Mouse (Mus musculus) cortical plate, adult 2 months (tissue): ENCODE results near the gene Fam120b.

Experiments
- CTCF ChIP-seq: fragments of 200-500 bp; IDR thresholded peaks from 2 replicates; pipeline ENCODE4 v1.5.1; 2011; ENCODE audit warnings: mild to moderate bottlenecking, control low read depth, low read length; ENCODE audit not compliant: insufficient read depth; ENCODE audit errors: extremely low read depth
- POLR2A ChIP-seq: fragments of 200-500 bp; IDR thresholded peaks from 2 replicates; pipeline ENCODE4 v1.6.1; 2011; ENCODE audit warnings: mild to moderate bottlenecking, low read length, control low read depth; ENCODE audit not compliant: insufficient read depth; ENCODE audit errors: extremely low read depth

DNA sequence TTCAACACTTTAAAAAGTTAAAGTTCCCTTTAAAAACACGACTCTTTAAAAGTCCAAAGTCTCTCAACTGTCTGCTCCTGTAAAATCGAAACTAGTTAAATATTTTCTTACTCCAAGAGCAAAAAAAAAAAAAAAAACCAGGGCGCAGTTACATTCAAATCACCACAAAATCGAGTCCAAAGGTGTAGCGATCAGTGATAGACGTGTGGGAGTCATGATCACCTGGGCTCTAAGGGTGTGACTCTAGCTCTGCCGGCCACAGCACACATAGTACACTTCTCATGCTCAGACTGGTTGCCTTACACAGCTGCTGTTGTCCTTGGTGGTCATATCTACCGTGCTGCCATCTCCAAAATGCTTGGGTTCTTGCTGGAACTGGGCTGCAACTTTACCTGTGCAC, 6.6 kb upstream of the Fam120b start:
- no peak for TF ChIP-seq CTCF
- TF ChIP-seq POLR2A: no peak
